In genomic region chr17:50292661-50293171, GRCm38 (mm10) we compare ENCODE assay signal across 8 mouse cellular contexts. TPM values are rescaled to one million over a fixed set of nuclear protein-coding genes. Genes with fewer than 3 reads are reported as not detected.
DNase-seq lines count a peak whose midpoint lies in the region.

No protein-coding gene starts in this region.

- peak; percentile 97 for DNase-seq in adrenal gland, adult 2 months
- peak; percentile 90 for DNase-seq in embryo, embryonic 10.5 days (ENCODE audit: low spot score)
- peak; percentile 90 for DNase-seq in gastrocnemius, postnatal 10 days
- peak; percentile 54 for DNase-seq in hindlimb bud, embryonic 11.5 days (ENCODE audit: extremely low spot score, low read depth, low spot score)
- peak; percentile 76 to 78 for DNase-seq in left cerebral cortex, adult 18-20 months (ENCODE audit: low spot score in 2 of 2)
- DNase-seq in lung, postnatal 36 days, result peak; percentile 91
- DNase-seq in retina, embryonic 14.5 days (ENCODE audit: low spot score), result peak; percentile 95
- peak; percentile 86 for DNase-seq in thymus, postnatal 25 days

RNA-seq across cellular contexts. Expression of gene Dazl, which starts 0.7 kb away (rescaled TPM):
- under 1 TPM in 1 of 2 experiments, not detected in 1; 0.28 TPM for total RNA-seq in adrenal gland, adult 2 months (2021)
- not detected in 2 replicates for polyA plus RNA-seq in adrenal gland, adult 2 months (2012; rRNA removed)
- under 1 TPM; 0.14 to 0.29 TPM for total RNA-seq in gastrocnemius, postnatal 10 days (2021)
- 1 to 10 TPM; 4.2 to 4.7 TPM for total RNA-seq in left cerebral cortex, adult 18-20 months (2021)

Comparison
In these comparisons a context has a peak if more than half of its experiments do, and no peak if none do; other contexts are left out.
1. Peak in every context shown above with its lines: DNase-seq.
2. RNA of gene Dazl, which starts 0.7 kb away (total RNA-seq): 4.2 to 4.7 TPM in left cerebral cortex, adult 18-20 months; 0.14 to 0.29 TPM in gastrocnemius, postnatal 10 days and 0.28 TPM in adrenal gland, adult 2 months; every median in the first group is over 4 times any median in the second.